Mouse (Mus musculus): ENCODE measurements around the gene Xpc.

- no peak for TF ChIP-seq POLR2A (IDR thresholded peaks at IDR 0.05; ENCODE audit: control insufficient read depth in 1 of 2, insufficient read depth in 1 of 2, low read depth in 1 of 2, low read length in 2 of 2, poor library complexity in 1 of 2)
- no peak for TF ChIP-seq ELF1 (IDR thresholded peaks at IDR 0.05; ENCODE audit: low read depth, low read length)
- TF ChIP-seq TCF12 (IDR thresholded peaks at IDR 0.05; ENCODE audit: low read depth, low read length), result no peak
- TF ChIP-seq MEF2A (IDR thresholded peaks at IDR 0.05; ENCODE audit: extremely low read depth, insufficient replicate concordance, low read depth, low read length, poor library complexity, severe bottlenecking), result no peak
- TF ChIP-seq USF1 (IDR thresholded peaks at IDR 0.05; ENCODE audit: low read depth, low read length), result no peak
- no peak for TF ChIP-seq SMC3 (IDR thresholded peaks at IDR 0.05; ENCODE audit: low read depth, low read length)
These were observed 27.4 kb upstream of the Xpc start for GRCm38 (mm10) chr6:91543056-91543455.
